Mouse (Mus musculus) NIH3T3 (cell line): ENCODE results near the gene Macrod2.
A peak's percentile ranks its signal among the peaks of the same experiment; 100 is the strongest.

Source experiments
- DNase-seq: peaks from one replicate; pipeline ENCODE4 v3.0.0-alpha.2; 2012; ENCODE audit warnings: low read depth

Macrod2 gene

DNA sequence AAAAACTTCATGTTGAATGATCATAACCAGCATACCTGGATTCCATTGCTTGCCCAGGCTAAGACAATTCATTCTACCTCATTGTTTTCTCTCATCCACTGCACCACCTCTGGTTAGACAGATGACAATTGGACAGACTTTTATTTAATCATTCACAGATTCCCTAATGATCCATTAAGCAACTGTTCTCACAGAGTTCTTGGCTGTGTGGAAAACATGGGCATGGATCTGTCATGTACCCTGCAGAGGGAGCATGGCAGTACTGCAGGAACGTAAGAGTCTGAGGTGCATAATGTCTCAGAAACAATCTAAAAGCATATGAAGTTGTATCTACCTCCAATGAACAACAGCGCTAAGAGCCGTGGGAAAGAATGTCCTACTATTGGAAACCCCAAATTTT, 1110.3 kb downstream of the Macrod2 start:
- no peak for DNase-seq

DNA sequence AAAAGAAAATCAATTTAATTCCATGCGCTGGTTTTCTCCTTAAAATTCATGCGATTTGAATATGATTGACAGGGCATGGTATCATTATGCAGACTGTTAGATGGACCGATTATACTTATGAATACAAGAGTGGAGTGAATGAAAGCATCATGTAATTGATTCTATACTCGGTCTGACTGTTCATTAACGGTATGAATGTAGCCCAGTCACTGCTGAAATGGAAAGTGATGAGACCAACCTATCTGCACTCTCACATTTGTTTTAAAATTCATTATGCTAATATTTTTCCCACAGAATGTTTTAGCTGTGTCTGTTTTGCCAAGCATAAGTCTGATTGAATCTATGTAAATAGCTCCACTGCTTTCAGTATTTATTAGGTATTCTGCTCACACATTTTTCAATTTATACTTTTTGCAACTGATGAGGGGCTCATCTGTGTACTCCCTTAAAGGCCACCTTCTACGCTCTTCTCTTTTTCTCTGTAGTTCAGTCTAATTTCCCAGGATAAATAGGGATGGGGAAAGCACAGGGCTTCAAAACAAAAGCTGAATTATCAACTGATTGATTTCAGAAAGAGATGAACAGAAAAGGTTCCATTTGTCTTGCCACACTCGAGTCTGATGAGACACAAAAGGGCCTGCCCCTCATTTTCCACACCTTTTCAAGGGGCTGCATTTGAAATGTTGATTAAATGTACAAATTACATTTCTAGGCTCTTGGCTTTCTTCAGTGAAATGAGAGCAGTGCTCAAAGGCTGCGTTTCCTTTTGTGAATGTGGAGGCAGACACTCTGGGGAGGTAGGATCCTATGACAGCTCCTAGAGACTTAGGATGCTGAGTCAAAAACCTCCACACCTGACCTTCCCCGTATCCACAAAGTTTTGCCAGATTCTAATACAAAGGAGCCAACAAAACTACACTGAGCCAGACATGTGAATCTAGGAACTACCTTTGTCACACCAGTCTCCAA, 1113.1 kb downstream of the Macrod2 start:
- DNase-seq, result no peak

DNA sequence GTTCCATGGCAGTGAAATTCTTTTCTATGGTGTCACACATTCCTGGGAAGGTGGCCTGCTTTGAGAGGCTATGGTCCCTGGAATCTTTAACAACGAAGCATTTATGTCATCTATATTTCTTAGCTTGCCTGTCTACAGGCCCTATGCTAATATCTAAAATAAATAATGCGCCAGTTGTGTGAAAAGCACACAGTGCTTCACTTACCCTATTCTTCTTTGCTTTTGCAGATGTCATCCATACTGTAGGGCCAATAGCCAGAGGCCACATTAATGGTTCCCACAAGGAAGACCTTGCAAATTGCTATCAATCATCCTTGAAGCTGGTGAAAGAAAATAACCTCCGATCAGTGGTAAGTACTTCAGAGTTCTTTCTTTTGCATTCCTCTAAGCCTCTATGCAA, 1119.9 kb downstream of the Macrod2 start:
- no peak for DNase-seq

DNA sequence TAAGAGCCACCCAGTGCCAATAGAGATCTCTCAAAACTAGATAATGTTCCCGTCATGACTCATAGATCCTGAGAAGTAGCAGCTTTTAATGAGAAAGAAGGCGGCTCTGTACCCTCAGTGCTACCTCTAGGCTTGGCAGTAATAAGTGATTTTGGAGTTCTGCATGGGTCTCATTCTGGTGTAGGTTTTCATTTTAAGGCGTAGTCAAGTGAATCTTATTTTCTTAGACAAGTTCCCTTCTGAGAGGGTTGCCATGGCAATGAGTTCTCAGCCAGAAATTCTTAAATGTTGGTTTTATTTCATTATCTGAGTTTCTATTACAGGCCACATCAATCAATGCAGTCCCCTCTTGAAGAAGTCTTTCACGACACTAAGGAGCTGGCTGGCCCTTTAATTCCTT, 1127.0 kb downstream of the Macrod2 start:
- no peak for DNase-seq

DNA sequence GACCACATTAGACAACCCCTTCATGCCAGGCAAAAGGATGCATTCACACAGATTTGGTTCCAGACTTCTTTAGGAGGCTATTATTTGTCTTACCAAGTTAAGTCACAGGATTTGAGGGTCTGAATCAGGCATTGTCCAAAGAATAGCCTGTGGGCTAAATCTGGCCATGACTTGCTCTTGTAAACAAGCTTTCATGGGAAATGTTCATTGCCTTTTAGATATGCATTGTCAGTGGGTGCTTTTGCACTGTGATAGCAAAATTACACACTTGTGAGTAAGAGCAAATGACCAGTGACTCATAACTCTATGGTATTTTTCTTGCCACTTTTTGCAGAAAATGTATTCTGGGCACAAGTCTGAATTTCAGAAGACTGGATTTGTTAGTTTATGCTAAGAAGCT, 1150.8 kb downstream of the Macrod2 start:
- peak; percentile 26 for DNase-seq

DNA sequence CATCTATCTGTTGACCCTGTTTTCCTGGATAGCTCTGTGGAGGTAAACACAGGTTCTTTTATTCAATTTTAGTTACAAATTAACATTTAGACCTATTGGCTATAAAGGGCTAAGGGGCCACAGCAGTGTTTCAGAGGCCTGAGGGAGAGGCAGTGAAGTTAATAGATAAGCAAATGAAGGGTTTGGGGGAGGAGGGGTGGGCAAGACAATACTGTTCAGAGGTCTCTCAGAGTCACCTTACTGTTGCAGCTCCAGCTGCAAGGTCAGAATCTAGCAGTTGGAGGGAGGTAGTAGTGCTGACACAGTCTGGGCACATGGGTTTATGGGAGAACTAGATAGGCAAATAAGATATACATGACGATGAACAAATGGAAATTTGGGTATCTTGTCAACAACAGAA, 1156.6 kb downstream of the Macrod2 start:
- no peak for DNase-seq

DNA sequence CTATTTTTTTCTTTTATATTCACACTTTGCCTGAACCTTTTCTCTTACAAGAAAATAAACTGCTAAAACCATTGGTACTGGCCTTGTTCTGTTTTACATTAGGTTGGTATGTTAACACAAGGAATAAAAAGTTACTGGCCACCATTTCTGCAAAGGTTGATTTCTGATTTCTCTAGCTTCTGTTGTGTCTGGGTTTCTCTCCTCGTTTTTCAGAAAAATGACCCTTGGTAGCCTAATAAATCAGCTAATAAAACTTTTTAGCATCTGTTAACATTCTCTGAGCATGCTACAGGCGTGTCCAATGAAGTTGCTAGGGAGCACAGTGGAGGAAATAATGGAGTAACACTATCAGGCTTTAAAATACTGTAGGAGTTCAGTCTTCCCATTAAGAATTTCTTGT, 1161.6 kb downstream of the Macrod2 start:
- DNase-seq, result no peak

DNA sequence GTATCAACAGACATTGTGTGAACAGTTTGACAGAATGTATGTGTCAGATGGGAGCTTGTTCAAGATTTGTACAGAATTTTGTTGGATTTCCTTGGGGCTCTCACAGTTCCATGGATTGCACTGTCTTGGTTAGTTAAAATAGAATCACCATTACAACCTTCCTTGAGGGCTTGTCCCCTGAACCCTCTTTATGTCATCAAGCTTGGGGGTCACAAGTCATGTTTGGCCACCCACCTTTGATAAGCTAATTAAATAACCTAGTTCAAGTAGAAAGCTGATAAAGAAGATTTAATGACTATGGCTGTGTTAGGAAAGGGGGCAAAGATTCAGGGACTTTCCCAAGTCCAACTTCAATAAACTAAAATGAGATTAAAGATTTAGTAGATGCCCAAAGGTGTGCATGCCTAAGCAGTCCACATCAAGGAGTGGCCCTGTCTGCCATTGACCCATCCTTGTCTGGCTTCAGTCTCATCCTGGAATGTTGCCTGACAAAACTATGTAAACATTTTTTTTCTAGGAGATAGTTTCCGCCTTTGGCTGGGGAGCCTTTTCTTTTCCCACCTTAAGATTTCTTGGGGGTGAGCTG, 1163.2 kb downstream of the Macrod2 start:
- DNase-seq, result no peak

DNA sequence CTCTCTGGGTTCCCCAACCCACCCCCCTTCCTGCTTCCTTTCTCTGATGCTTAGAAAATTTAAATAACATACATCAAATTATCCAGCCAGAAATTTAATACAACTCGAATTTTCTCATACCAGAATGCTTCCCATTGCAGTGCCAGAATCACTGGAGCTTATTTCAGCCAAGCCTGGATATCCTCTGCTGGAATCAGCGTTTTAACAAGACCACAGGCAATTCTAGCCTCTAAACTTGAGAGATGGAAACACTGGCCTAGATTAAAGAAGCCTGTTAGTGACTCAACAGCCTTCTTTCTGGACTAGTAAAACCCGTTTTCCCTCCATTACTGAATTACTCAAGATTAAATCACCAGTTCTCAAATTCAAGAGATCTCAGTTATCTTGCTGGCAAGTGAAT, 1170.9 kb downstream of the Macrod2 start:
- DNase-seq, result no peak

DNA sequence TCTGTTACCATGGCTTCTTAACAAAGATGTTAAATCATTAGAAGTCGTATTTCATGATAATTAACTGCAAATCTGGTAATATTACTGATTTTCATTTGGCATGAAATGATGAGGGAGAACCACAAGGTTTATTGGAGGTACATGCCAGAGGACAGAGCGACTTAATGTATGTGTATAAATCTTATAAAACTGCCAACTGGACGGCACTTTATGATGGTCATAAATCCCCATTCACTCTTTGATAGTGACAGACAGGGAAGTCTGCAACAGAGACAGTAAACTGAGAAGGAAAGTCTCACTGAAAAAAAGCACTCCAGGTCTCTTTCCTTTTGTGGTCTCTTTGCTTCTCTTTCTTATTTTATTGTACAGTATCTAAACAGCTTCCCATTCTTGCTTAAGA, 1176.3 kb downstream of the Macrod2 start:
- no peak for DNase-seq

DNA sequence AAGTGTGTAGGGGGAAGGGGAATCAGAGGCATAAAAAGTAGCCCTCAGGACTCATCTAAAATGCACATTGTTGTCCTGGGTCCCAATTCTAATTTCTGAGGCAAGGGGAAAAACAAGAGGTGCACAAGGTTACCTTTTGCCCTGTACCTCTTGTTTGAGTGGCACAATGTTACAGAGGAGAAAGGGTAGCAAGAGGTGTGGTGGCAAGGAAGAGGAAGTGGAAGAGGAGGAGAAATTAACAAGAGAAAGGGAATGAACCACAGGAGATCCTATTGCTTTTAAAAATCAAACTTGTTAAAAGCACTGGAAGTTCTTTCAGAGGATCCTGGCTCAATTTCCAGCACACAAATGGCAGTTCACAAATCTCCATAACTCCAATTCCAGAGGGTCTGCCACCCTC, 1183.1 kb downstream of the Macrod2 start:
- DNase-seq, result no peak

DNA sequence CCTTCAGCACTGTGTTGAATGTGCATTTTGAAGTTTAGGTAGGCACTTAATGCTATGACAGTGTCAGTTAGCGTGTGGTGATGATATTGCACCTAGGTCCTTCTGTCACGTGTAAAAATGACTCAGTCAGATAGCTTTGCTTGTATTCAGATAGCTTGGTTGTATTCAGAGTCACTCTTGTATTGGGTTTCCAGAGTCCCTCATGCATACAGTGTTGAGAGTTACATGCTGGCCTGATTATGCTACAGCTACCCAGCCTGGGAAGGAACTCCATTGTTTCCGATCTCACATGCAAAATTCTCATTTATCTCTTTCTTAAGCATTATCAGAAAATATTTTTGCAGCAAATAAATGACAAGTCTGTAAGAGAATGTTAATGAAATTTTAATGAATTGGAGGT, 1187.3 kb downstream of the Macrod2 start:
- DNase-seq, result no peak

DNA sequence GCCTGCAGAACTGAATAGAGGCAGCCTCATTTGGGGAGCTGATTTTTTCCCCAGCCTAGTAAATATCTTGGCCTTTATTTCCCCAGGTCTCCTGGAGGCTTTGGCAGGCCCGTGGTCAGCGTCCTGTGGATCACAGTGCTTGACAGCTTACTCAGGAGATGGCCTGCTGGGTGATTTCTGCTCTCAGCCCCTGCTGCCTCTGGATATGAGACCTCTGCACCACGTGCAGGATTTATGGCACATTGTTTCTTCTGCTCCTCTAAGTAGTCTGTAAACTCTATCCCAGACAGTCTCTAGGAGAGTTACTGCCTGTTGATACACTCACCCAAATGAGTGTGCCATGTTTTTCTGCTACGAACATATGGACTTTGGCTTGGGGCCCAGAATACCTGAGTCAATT, 1187.8 kb downstream of the Macrod2 start:
- DNase-seq, result no peak

DNA sequence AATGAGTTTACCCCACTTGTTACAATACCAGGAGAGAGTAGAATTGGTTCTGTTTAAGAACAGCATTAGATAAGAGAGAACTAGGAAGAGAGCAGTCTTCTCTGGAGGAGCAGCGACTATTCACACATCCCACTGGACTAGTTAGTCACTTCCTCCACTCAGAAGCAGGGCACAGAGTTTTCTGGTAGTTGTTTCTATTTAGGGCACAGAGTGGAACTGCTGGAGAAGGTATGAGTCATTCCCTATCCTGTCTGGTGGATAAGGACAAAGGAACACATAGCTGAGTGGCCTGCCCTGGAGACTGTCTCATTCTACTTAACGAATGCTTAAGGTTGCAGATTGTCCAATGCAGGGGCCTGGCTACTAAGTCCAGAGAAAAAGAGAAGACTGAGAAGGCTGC, 1192.2 kb downstream of the Macrod2 start:
- peak; percentile 14 for DNase-seq

DNA sequence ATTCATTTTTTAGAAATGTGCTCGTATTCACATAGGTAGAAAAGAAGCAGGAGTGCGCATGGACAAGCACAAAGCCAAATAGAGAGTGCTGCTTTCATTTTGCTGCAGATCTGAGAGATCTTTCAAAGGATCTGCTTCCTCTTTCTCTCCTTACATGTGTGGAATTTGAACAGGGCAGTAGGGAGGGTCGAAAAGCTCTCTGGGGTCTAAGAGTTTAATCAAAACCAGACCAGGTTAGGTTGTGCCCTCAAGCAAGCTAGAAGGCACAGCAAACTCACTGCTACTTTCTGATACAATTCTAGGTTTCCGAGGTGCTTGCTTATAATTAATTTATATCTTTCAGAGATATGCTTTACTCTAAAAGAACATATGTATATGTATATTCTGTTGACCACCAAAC, 1196.2 kb downstream of the Macrod2 start:
- DNase-seq, result no peak

DNA sequence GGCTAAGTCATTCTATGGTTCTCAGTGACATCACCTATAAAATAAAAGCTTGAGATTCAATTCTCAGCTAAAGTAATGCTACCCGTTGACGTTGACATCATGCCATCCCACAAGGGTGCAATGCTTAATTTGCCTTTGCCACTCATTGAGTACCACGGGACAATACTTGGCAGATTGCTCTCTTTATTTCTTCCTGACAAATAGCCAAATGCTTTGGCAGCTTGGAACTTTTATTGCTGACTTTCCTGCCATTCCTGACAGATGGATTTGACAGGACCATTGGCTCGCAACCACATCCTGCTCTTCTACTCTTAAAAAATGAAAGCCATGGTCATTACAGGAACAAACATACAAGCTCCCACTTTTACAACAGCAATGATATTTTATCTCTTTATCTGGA, 1199.7 kb downstream of the Macrod2 start:
- DNase-seq, result no peak

DNA sequence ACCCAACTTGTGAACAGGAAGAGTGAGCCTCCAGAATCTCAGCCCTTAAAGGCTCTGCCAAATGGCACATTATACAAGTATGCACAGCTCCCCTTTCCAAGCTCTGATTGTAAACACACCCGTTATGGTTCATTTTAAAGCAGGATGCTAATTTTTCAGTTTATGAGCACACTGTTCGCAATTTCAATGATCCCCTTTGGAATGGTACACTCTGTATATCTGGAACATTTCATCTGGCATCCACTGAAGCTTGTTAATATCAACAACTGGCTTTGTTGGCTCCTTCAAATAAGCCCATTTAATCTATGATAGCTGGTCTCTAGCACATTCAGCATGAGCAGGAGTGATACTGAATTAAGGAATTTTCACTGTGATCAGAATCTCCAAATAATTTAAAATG, 1222.6 kb downstream of the Macrod2 start:
- DNase-seq, result no peak

DNA sequence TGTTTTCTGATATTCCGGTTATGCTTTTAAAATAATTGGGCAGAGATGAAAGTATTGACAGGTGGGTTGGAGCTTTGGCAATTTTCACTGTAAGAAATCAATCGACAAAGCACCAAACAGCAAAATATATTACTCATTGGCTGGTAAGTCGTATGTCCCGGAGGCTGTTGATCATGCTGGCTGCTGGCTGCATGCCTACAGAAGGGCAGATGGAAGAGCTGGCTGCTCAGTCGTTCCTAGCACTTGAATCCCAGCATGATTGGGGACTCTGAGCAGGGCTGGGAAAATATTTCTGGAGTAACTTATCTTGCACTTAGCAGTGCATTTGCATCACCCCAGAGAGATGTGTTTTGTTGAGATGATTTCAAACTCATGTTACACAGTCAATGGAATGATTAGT, 1223.1 kb downstream of the Macrod2 start:
- no peak for DNase-seq

DNA sequence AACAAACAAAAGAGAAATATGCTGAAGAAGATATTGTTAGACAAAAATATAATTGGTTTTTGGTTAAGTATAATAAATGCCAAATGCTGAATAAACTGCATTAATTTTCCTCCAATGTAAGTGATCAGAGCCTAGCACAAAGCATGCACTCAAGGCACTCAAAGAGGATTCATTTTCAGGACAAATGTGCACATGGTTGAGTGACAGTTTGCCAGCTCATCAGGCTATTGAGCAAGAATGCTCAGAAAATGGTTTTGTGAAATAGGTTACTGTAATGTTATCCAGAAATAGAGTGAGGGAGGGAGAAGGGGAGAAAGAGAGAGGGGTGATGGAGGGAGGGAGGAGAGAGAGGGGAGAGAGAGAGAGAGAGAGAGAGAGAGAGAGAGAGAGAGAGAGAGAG, 1268.9 kb downstream of the Macrod2 start:
- DNase-seq, result peak; percentile 5

DNA sequence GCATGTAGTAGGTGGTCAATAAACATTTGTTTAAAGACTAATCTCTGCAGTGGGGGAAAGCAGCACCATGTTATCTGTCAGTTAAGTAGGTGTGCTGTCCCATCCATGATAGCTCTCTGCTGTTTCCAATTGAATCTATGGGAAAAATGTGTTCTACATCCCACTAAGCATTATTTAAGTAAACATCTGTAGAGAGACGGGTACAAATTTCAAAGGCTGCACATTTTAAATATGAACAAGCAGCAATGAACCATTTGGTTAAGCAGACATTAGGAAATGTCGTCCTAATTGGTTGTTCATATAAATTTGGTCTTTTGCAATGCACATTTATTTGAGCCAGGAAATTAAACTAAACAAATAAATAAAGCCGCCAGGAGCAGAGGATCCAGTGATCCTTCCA, 1277.7 kb downstream of the Macrod2 start:
- no peak for DNase-seq

DNA sequence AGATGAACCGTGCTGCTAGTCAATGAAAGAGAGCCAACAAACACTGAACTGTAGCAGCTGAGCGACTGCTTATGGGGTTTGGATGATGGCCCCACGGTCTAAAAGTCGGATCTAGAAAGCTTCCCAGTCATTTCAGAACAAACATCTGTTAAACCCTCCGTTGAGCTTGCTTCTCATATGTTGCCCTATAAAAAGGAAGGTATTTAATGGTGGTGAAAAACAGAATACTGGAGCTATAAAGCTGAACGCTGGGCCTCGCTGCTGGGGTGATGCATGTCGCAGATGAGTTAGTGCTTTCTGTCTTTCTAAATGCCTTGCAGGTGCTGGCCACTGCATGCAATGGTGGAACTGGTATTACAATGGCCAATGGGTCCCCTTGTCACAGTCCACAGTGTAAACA, 1278.3 kb downstream of the Macrod2 start:
- DNase-seq, result no peak

DNA sequence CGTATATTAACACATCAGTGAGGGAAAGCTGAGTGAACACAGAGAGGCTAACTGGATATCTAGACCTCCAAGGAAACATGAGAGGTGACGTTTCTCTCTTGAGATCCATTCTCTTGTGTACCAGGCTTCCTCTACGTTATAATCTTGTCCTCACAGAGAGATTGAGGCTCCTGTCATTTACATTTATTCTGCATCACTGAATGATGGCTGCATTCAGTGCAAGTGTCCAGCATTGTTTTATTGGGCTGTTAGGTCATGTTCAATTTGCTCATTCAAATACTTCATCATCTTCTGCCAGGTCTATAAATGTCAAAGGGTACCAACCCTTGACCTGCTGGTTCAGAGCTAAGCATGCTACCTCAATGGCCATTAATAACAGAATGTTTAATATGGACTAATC, 1302.4 kb downstream of the Macrod2 start:
- DNase-seq, result no peak

DNA sequence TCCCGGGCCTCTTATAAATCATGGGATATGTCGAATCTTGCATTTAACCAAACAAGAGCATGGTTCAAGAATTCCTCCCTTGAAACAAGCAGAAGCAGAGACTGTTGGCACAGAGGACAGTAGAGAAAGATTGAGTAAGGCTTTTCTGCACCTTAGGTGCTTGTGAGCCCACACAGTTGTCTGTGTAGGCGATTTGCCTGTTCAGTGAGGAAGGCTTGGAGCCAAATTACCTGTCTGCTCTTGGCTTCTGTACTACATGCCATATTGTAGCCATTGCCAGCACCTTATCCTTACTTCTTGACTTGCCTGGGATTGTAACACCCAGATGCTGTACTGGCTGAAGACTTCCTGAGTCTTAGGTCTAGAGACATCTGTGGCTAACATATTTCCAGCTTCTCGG, 1303.2 kb downstream of the Macrod2 start:
- no peak for DNase-seq
